Mouse (Mus musculus) CH12.LX (cell line): ENCODE data around the gene Gkap1. TPM values are rescaled to one million over a fixed set of nuclear protein-coding genes. Genes with fewer than 3 reads are reported as not detected.

Source experiments
- DNase-seq: peaks from one replicate; pipeline ENCODE4 v3.0.0-alpha.2; 2013; ENCODE audit errors: extremely low read depth
- H3K27ac ChIP-seq: 2 replicates; pipeline ENCODE4 v1.5.1; 2012; ENCODE audit warnings: low read depth, mild to moderate bottlenecking, control low read depth, moderate library complexity; ENCODE audit not compliant: insufficient read depth
- H3K27me3 ChIP-seq: replicated peaks from 2 replicates; pipeline ENCODE3; 2012; ENCODE audit warnings: inconsistent platforms
- H3K36me3 ChIP-seq, 2 experiments: replicated peaks in 1 of 2; 2 replicates each; pipeline versions ENCODE3 to v1.6.1; 2012; ENCODE audit warnings: inconsistent platforms in 1 of 2, low read length in 1 of 2, mild to moderate bottlenecking in 1 of 2, mixed read lengths in 1 of 2, moderate library complexity in 1 of 2; ENCODE audit not compliant: control insufficient read depth in 1 of 2, insufficient read depth in 1 of 2
- H3K4me1 ChIP-seq, 2 experiments: 2 replicates each; pipeline ENCODE4 v1.6.1; 2012; ENCODE audit warnings: inconsistent platforms in 1 of 2, moderate library complexity in 1 of 2; ENCODE audit not compliant: insufficient read depth in 2 of 2, control insufficient read depth in 1 of 2
- H3K4me2 ChIP-seq: 2 replicates; pipeline ENCODE4 v1.6.1; 2012; ENCODE audit warnings: low read depth, mild to moderate bottlenecking, control low read depth; ENCODE audit not compliant: poor library complexity, insufficient read depth, severe bottlenecking
- H3K4me3 ChIP-seq, 3 experiments: fragments of 150-350 bp in 1 of 3; sonication (generic) in 1 of 3; replicated peaks in 1 of 3; 2 replicates each; pipeline versions ENCODE3 to v1.5.1; 2011 to 2012; ENCODE audit warnings: low read depth in 2 of 3, low read length in 2 of 3, mild to moderate bottlenecking in 2 of 3, moderate library complexity in 2 of 3, control low read depth in 1 of 3, improper control_type of control experiment in 1 of 3, inconsistent platforms in 1 of 3, mixed read lengths in 1 of 3; ENCODE audit not compliant: poor library complexity in 1 of 3
- H3K79me2 ChIP-seq: replicated peaks from 2 replicates; pipeline ENCODE4 v1.6.1; 2012; ENCODE audit warnings: mild to moderate bottlenecking, moderate library complexity; ENCODE audit not compliant: control insufficient read depth, poor library complexity, insufficient read depth, severe bottlenecking; ENCODE audit errors: extremely low read depth
- H3K9ac ChIP-seq: 2 replicates; pipeline ENCODE4 v1.6.1; 2012; ENCODE audit warnings: low read depth, mild to moderate bottlenecking, control low read depth, moderate library complexity; ENCODE audit not compliant: insufficient read depth
- H3K9me3 ChIP-seq: replicated peaks from 2 replicates; pipeline ENCODE3; 2012; ENCODE audit warnings: low read length, inconsistent platforms, mixed read lengths
- CHD1 ChIP-seq: IDR thresholded peaks from 2 replicates; pipeline ENCODE4 v1.6.1; 2012; ENCODE audit warnings: low read depth, low read length, improper control_type of control experiment, inconsistent platforms
- CTCF ChIP-seq, 2 experiments: IDR thresholded peaks in 1 of 2; conservative IDR thresholded peaks in 1 of 2; 2 replicates each; pipeline ENCODE4 v1.5.1; 2011 to 2012; ENCODE audit warnings: low read depth in 2 of 2, low read length in 2 of 2, improper control_type of control experiment in 1 of 2, inconsistent platforms in 1 of 2, mild to moderate bottlenecking in 1 of 2, moderate library complexity in 1 of 2
- E2F4 ChIP-seq: IDR thresholded peaks from 2 replicates; pipeline ENCODE4 v1.6.1; 2011; ENCODE audit warnings: low read depth, low read length, improper control_type of control experiment; ENCODE audit not compliant: insufficient replicate concordance
- ELF1 ChIP-seq: IDR thresholded peaks from 2 replicates; pipeline ENCODE4 v1.6.1; 2014; ENCODE audit warnings: low read depth, mild to moderate bottlenecking, inconsistent platforms, low read length, improper control_type of control experiment
- GABPA ChIP-seq: IDR thresholded peaks from 2 replicates; pipeline ENCODE4 v1.6.1; 2012; ENCODE audit warnings: low read depth, low read length, improper control_type of control experiment, inconsistent platforms; ENCODE audit not compliant: insufficient replicate concordance
- JUN ChIP-seq: IDR thresholded peaks from 2 replicates; pipeline ENCODE4 v1.6.1; 2011; ENCODE audit warnings: low read depth, mild to moderate bottlenecking, low read length, improper control_type of control experiment, moderate library complexity; ENCODE audit not compliant: insufficient read depth
- MAFK ChIP-seq: IDR thresholded peaks from 2 replicates; pipeline ENCODE4 v1.6.1; 2011; ENCODE audit warnings: low read length, improper control_type of control experiment; ENCODE audit not compliant: insufficient replicate concordance
- MAZ ChIP-seq: IDR thresholded peaks from 2 replicates; pipeline ENCODE4 v1.6.1; 2012; ENCODE audit warnings: low read depth, mild to moderate bottlenecking, inconsistent platforms, low read length, improper control_type of control experiment, moderate library complexity
- NRF1 ChIP-seq: IDR thresholded peaks from 2 replicates; pipeline ENCODE4 v1.6.1; 2014; ENCODE audit warnings: low read depth, mild to moderate bottlenecking, inconsistent platforms, low read length, improper control_type of control experiment, moderate library complexity
- RAD21 ChIP-seq: IDR thresholded peaks from 2 replicates; pipeline ENCODE4 v1.6.1; 2011; ENCODE audit warnings: low read depth, mild to moderate bottlenecking, low read length, improper control_type of control experiment, moderate library complexity
- RCOR1 ChIP-seq: conservative IDR thresholded peaks from 2 replicates; pipeline ENCODE4 v1.6.1; 2012; ENCODE audit warnings: low read depth, mild to moderate bottlenecking, inconsistent platforms, low read length, improper control_type of control experiment
- SIN3A ChIP-seq: IDR thresholded peaks from 2 replicates; pipeline ENCODE4 v1.6.1; 2012; ENCODE audit warnings: low read length, improper control_type of control experiment, inconsistent platforms
- USF1 ChIP-seq: IDR thresholded peaks from 2 replicates; pipeline ENCODE4 v1.6.1; 2014; ENCODE audit warnings: low read depth, mild to moderate bottlenecking, inconsistent platforms, low read length, improper control_type of control experiment
- ZMIZ1 ChIP-seq: IDR thresholded peaks from 2 replicates; pipeline ENCODE4 v1.6.1; 2012; ENCODE audit warnings: low read depth, mild to moderate bottlenecking, inconsistent platforms, low read length, improper control_type of control experiment
- ZNF384 ChIP-seq: IDR thresholded peaks from 2 replicates; pipeline ENCODE4 v1.6.1; 2012; ENCODE audit warnings: low read depth, low read length, improper control_type of control experiment, inconsistent platforms
- dilution Hi-C: fragments of 300-500 bp; cut with MboI; formaldehyde crosslinking; loops from 2 replicates; pipeline ENCODE4 v1.14.3; 2020; ENCODE audit warnings: low sequenced_read_pairs; ENCODE audit not compliant: extremely low pct_unique_long_range_greater_than_20kb, extremely low pct_ligation_motif_present
- in situ Hi-C: fragments of 300-500 bp; cut with MboI; formaldehyde crosslinking; loops from 3 replicates; pipeline ENCODE4 v1.14.3; 2019; ENCODE audit warnings: low sequenced_read_pairs, low pct_ligation_motif_present, low pct_unique_long_range_greater_than_20kb, mixed read lengths
- polyA plus RNA-seq: library from polyadenylated mRNA; unstranded; fragments of >175 nt; gene quantifications from 2 replicates; pipeline ENCODE4 v1.2.1, GENCODE M21; 2012; ENCODE audit warnings: low read depth; ENCODE audit not compliant: insufficient read length
- total RNA-seq, 2 experiments: library from RNA; depleted of rRNA; stranded (reverse); fragments of 300-350 nt in 1 of 2; fragments of >200 nt in 1 of 2; gene quantifications; 2 replicates each; pipeline ENCODE4 v1.2.3; 2012 to 2014

Gkap1 gene
- total and polyA plus RNA-seq, 3 experiments = 0.82 to 2.0 (median 1.3) TPM

- no peaks in the 10 kb centered on the region for H3K9me3 ChIP-seq
- H3K79me2 ChIP-seq = no peaks in the 10 kb centered on the region
- no peaks in the 10 kb centered on the region for H3K4me1 ChIP-seq
- in situ Hi-C loops (no loop called here), dilution Hi-C loops (no loop called here)
- H3K36me3 ChIP-seq = no peaks in the 10 kb centered on the region
- H3K9ac ChIP-seq = no peak overlapping the region
- H3K27me3 ChIP-seq = no peaks in the 10 kb centered on the region
- TF ChIP-seq NRF1 (no peak), JUN (no peak), ZNF384 (no peak), USF1 (no peak), ELF1 (no peak), CHD1 (no peak), MAFK (no peak), E2F4 (no peak), MAZ (no peak), ZMIZ1 (no peak), RAD21 (no peak), RCOR1 (no peak), GABPA (no peak)
- H3K4me2 ChIP-seq = no peak overlapping the region
- no peak for DNase-seq
- H3K27ac ChIP-seq = no peak overlapping the region
- no peak overlapping the region for H3K4me3 ChIP-seq
These were observed 26.5 kb upstream of the Gkap1 start for GRCm38 (mm10) chr13:58301961-58302360.

GRCm38 (mm10) chr13:58298756-58299155 lies 23.3 kb upstream of the Gkap1 start:
- Histone ChIP-seq H3K4me2 (no peak overlapping the region), H3K4me3 (no peak overlapping the region), H3K9ac (no peak overlapping the region), H3K36me3 (no peaks in the 10 kb centered on the region), H3K79me2 (no peaks in the 10 kb centered on the region), H3K4me1 (no peaks in the 10 kb centered on the region), H3K27ac (no peak overlapping the region), H3K9me3 (no peaks in the 10 kb centered on the region), H3K27me3 (no peaks in the 10 kb centered on the region)
- TF ChIP-seq CTCF (conservative IDR thresholded peaks at IDR 0.05 in 1 of 2, IDR thresholded peaks at IDR 0.05 in 1 of 2; ENCODE audit: low read depth in 2 of 2, low read length in 2 of 2) (no peak), ZMIZ1 (no peak)
- DNase-seq = peak; percentile 42
- dilution Hi-C loops (no loop called here), in situ Hi-C loops (no loop called here)

DNA sequence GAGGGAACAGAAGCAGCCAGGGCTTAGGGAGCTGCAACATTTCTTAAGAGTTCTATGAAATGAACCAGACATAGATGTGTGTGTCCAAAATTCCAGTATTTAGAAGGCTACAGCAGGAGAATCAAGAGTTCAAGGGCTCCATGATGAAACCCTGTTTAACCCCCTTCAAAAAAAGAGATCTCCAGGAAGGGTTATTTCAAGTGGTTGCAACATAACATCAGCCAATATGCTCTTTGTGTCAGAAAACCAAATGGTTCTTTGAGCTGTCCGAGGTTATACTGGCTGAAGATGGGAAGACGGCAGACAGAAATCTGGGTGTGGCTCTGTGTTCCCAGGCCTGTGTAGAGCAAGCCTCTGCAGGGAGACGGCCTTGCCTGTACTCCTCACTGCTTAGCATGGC lies 20.1 kb upstream of the Gkap1 start:
- no peak for TF ChIP-seq SIN3A
- Histone ChIP-seq H3K4me2 (no peak overlapping the region), H3K9ac (no peak overlapping the region), H3K27me3 (no peaks in the 10 kb centered on the region), H3K36me3 (no peaks in the 10 kb centered on the region), H3K4me3 (no peak overlapping the region), H3K27ac (no peak overlapping the region), H3K79me2 (no peaks in the 10 kb centered on the region), H3K4me1 (peaks cover 5 to 6% of the 10 kb centered on the region in 2 experiments; a peak in 2 of 4 replicates), H3K9me3 (no peaks in the 10 kb centered on the region)
- dilution Hi-C loops (no loop called here), in situ Hi-C loops (no loop called here)
- no peak for DNase-seq
